Mouse (Mus musculus): ENCODE results near the gene Supt3. TPM values are rescaled to one million over a fixed set of nuclear protein-coding genes. Genes with fewer than 3 reads are reported as not detected.

Supt3 gene
- polyA plus RNA-seq, 1 experiment = 7.8 TPM

DNA sequence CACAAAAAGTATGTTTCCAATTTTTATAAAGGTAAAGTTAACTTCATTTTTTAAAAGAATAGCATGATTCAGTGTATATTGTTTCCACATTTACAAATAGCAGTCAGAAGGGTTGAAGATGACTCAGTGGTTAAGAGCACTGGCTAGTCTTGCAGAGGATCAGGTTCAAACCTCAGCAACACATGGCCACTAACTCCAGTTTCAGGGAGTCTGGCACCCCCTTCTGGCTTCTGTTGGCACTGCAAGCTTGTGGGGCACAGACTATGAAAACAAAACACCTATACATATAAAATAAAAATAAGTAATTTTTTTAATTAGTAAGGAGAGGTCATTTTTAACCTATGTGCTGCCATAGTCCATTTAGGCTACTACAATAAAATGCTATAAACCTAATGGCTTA lies 268.9 kb downstream of the Supt3 start:
- TF ChIP-seq POLR2A (IDR thresholded peaks at IDR 0.05; ENCODE audit: borderline replicate concordance, insufficient read depth, low read length) (no peak), CTCF (IDR thresholded peaks at IDR 0.05; ENCODE audit: borderline replicate concordance, insufficient read depth, low read depth, low read length) (peak; percentile 22; the same call in 1 of the 2 replicates)
- H3K4me3 ChIP-seq (replicated peaks; ENCODE audit: insufficient read depth, low read depth, low read length) = no peak overlapping the region
- no peak overlapping the region for H3K27ac ChIP-seq (ENCODE audit: insufficient read depth, low read length)
- no peak for DNase-seq
- H3K27me3 ChIP-seq (ENCODE audit: control insufficient read depth, insufficient read depth, low read length) = no peaks in the 10 kb centered on the region
- H3K4me1 ChIP-seq (ENCODE audit: control insufficient read depth, insufficient read depth, low read length) = no peaks in the 10 kb centered on the region

DNA sequence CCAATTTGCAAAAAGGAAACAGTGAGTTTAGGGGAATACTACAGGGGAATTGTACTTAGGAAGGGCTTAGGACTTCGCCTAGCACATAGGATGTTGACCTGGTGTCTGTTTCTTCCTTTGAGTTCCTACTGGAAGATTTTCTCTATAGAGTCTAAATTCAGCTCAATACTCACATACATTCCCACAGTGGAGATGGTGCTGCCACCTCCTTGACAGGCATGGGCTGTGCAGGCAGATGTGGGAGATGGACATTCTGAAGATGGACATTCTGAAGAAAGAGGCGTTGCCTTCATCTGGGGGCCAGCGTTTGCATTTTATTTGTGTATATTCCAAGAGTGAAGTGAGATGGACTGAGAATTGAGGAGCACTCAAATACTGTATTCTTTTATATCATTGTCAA lies 269.6 kb downstream of the Supt3 start:
- Histone ChIP-seq H3K27ac (ENCODE audit: insufficient read depth, low read length) (no peak overlapping the region), H3K4me3 (replicated peaks; ENCODE audit: insufficient read depth, low read depth, low read length) (no peak overlapping the region)

DNA sequence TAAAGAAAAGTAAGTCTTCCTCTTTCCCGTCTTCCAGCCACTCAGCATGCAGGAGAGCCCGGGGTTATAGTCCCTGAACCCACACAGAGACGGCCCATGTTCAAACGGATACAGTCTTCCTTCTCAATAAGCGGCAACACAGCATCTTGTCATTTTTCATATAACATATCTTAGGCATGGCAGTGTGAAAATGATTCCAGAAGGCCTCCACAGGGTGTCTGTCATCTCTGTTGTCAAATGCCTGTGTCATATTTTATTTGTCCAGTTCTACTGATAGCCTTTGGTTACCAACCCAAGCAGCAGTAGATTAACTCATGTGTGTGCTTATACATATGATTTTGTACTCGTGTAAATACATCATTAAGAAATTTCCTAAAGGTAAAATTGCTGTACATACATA lies 270.3 kb downstream of the Supt3 start:
- Histone ChIP-seq H3K4me1 (ENCODE audit: control insufficient read depth, insufficient read depth, low read length) (no peaks in the 10 kb centered on the region), H3K27me3 (ENCODE audit: control insufficient read depth, insufficient read depth, low read length) (no peaks in the 10 kb centered on the region), H3K4me3 (replicated peaks; ENCODE audit: insufficient read depth, low read depth, low read length) (no peak overlapping the region), H3K27ac (ENCODE audit: insufficient read depth, low read length) (no peak overlapping the region)
- peak in 1 of 2 experiments; percentile 11 for DNase-seq
- WGBS = 21% methylated on average over 6 of the region's 6 CpGs
- TF ChIP-seq CTCF (IDR thresholded peaks at IDR 0.05; ENCODE audit: borderline replicate concordance, insufficient read depth, low read depth, low read length) (no peak), POLR2A (IDR thresholded peaks at IDR 0.05; ENCODE audit: borderline replicate concordance, insufficient read depth, low read length) (no peak)

More for the DNA sequence above, 269.6 kb downstream of the Supt3 start:
- Histone ChIP-seq H3K27me3 (ENCODE audit: control insufficient read depth, insufficient read depth, low read length) (no peaks in the 10 kb centered on the region), H3K4me1 (ENCODE audit: control insufficient read depth, insufficient read depth, low read length) (no peaks in the 10 kb centered on the region)
- TF ChIP-seq POLR2A (IDR thresholded peaks at IDR 0.05; ENCODE audit: borderline replicate concordance, insufficient read depth, low read length) = no peak
- TF ChIP-seq CTCF (IDR thresholded peaks at IDR 0.05; ENCODE audit: borderline replicate concordance, insufficient read depth, low read depth, low read length) = no peak
- over 99% methylated on average over 3 of the region's 3 CpGs for WGBS
- no peak for DNase-seq

DNA sequence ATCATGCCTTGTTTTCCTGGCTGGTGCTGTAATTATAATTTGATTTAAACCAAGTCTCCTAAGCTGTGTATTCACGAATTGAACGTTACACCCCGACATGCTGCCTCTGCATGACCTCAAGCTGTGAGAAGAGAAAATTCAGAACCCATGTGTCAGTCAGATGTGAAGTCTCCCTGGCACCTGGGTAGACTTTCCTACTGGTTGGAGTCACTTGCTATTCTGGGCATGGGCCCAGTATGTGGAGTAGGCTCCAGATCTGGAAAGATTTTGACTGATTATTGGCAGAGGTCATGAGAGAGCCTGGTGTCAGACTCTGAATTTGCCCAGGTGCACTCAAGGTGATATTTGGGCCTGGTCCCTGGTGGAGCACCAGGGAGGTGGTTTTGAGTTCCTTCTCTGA lies 275.0 kb downstream of the Supt3 start:
- no peak for DNase-seq
- no peaks in the 10 kb centered on the region for H3K27me3 ChIP-seq (ENCODE audit: control insufficient read depth, insufficient read depth, low read length)
- H3K4me3 ChIP-seq (replicated peaks; ENCODE audit: insufficient read depth, low read depth, low read length) = no peak overlapping the region
- WGBS = 77% methylated on average over 3 of the region's 3 CpGs
- no peak overlapping the region for H3K27ac ChIP-seq (ENCODE audit: insufficient read depth, low read length)
- no peaks in the 10 kb centered on the region for H3K4me1 ChIP-seq (ENCODE audit: control insufficient read depth, insufficient read depth, low read length)
- TF ChIP-seq POLR2A (IDR thresholded peaks at IDR 0.05; ENCODE audit: borderline replicate concordance, insufficient read depth, low read length) = no peak
- TF ChIP-seq CTCF (IDR thresholded peaks at IDR 0.05; ENCODE audit: borderline replicate concordance, insufficient read depth, low read depth, low read length) = no peak

DNA sequence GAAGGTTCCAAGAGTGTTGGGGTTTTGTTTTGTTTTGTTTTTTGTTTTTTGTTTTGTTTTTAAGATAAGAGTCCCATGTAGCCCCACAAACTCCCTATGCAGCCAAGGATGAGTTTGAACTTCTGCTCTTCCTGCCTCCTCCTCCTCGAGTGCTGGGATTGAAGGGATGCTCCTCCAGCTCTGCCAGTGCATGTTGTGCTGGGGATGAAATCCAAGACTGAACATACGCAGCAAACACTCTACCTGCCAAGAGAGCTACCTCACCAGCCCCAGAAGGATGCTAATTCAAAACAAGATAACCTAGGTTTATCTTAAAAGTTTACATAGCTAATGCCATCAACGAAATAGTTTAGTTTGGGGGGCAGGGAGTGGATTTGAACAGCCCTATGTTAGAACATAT lies 276.4 kb downstream of the Supt3 start:
- Histone ChIP-seq H3K27ac (ENCODE audit: insufficient read depth, low read length) (no peak overlapping the region), H3K4me3 (replicated peaks; ENCODE audit: insufficient read depth, low read depth, low read length) (no peak overlapping the region), H3K27me3 (ENCODE audit: control insufficient read depth, insufficient read depth, low read length) (no peaks in the 10 kb centered on the region), H3K4me1 (ENCODE audit: control insufficient read depth, insufficient read depth, low read length) (no peaks in the 10 kb centered on the region)
- DNase-seq = no peak
- TF ChIP-seq CTCF (IDR thresholded peaks at IDR 0.05; ENCODE audit: borderline replicate concordance, insufficient read depth, low read depth, low read length) = no peak
- TF ChIP-seq POLR2A (IDR thresholded peaks at IDR 0.05; ENCODE audit: borderline replicate concordance, insufficient read depth, low read length) = no peak
- 76% methylated on average over 3 of the region's 3 CpGs for WGBS

DNA sequence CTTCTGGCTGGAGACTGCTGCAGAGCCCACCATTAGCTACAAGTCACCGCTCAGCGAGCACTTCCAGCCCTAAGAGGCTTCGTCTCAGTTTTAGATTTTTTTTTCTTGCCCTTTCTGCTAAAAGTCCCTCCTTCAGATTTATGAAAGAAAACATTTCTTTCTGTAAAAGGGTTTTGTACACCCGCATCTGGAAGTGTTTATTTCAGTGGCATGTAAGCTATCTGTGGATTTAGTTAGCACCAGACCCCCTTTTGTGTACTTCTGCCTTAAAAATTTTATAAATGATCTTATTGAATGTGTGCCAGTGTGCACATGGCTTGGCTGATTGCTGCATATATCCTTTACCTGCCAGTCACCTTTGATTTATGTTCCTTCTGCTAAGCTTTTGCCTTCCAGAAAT lies 277.6 kb downstream of the Supt3 start:
- TF ChIP-seq POLR2A (IDR thresholded peaks at IDR 0.05; ENCODE audit: borderline replicate concordance, insufficient read depth, low read length) = no peak
- TF ChIP-seq CTCF (IDR thresholded peaks at IDR 0.05; ENCODE audit: borderline replicate concordance, insufficient read depth, low read depth, low read length) = no peak
- Histone ChIP-seq H3K4me3 (replicated peaks; ENCODE audit: insufficient read depth, low read depth, low read length) (no peak overlapping the region), H3K27me3 (ENCODE audit: control insufficient read depth, insufficient read depth, low read length) (no peaks in the 10 kb centered on the region), H3K27ac (ENCODE audit: insufficient read depth, low read length) (no peak overlapping the region), H3K4me1 (ENCODE audit: control insufficient read depth, insufficient read depth, low read length) (no peaks in the 10 kb centered on the region)
- 88% methylated on average over 4 of the region's 4 CpGs for WGBS
- DNase-seq = no peak

DNA sequence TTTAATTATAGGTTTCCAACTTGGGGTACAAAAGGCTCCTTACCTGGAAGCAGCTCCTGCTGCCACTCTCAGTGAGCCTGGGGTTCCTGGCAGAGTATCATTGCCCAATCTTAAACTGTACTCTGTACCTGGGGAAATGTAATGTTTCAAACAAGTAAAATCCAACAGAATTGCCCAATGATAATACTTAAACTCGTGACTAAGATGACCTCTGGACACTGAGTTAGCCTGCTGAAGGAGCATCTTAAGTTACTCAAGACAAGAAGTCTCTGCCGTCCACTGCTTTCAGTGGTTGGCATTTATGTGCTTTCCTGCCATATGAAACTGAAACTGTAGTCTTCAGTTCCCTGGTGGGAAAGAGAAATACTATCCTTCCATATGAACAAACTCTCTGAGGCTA lies 279.9 kb downstream of the Supt3 start:
- TF ChIP-seq CTCF (IDR thresholded peaks at IDR 0.05; ENCODE audit: borderline replicate concordance, insufficient read depth, low read depth, low read length) (no peak), POLR2A (IDR thresholded peaks at IDR 0.05; ENCODE audit: borderline replicate concordance, insufficient read depth, low read length) (no peak)
- Histone ChIP-seq H3K4me3 (replicated peaks; ENCODE audit: insufficient read depth, low read depth, low read length) (no peak overlapping the region), H3K4me1 (ENCODE audit: control insufficient read depth, insufficient read depth, low read length) (no peaks in the 10 kb centered on the region), H3K27me3 (ENCODE audit: control insufficient read depth, insufficient read depth, low read length) (no peaks in the 10 kb centered on the region), H3K27ac (ENCODE audit: insufficient read depth, low read length) (no peak overlapping the region)
- WGBS = 98% methylated on average over 2 of the region's 2 CpGs
- no peak for DNase-seq

DNA sequence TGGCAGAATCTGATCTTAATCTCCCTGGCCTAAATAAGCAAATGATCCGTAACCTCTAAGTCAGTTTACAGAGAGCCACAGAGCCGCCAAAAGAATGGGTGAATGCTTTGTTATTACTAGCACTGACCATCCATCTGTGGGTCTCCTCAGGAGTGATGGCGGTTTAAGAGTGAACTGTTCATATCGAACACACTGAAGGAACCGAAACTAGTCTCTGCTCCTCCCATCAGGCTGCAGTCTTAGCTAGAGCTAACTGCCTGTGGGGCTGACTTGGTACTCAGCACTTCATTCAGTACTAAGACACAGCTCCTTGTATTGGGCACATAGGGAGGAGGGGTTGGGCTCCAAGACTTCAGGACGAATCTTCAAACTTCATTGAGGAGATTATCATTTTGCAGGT lies 280.8 kb downstream of the Supt3 start:
- Histone ChIP-seq H3K4me3 (replicated peaks; ENCODE audit: insufficient read depth, low read depth, low read length) (no peak overlapping the region), H3K27me3 (ENCODE audit: control insufficient read depth, insufficient read depth, low read length) (no peaks in the 10 kb centered on the region), H3K27ac (ENCODE audit: insufficient read depth, low read length) (no peak overlapping the region), H3K4me1 (ENCODE audit: control insufficient read depth, insufficient read depth, low read length) (no peaks in the 10 kb centered on the region)
- no peak for TF ChIP-seq POLR2A (IDR thresholded peaks at IDR 0.05; ENCODE audit: borderline replicate concordance, insufficient read depth, low read length)
- no peak for TF ChIP-seq CTCF (IDR thresholded peaks at IDR 0.05; ENCODE audit: borderline replicate concordance, insufficient read depth, low read depth, low read length)
- no peak for DNase-seq
- 96% methylated on average over 6 of the region's 6 CpGs for WGBS

All from cerebellum, adult 2 months (tissue).